Mouse (Mus musculus) kidney, embryonic 14.5 days (tissue): Measurements from ENCODE around the gene V1ra8. TPM values are rescaled to one million over a fixed set of nuclear protein-coding genes. Genes with fewer than 3 reads are reported as not detected.
"Not testable (repeated sequence)": the region's sequence is repeated elsewhere in the genome, so short reads cannot be mapped to it uniquely, and the experiment has no call there.

ENCODE experiments used
- ATAC-seq: fragments of 200-750 bp; cut with Nextera tagmentation; 2 replicates; pipeline ENCODE4 v1.8.0; 2017; ENCODE audit warnings: moderate number of reproducible peaks, mild to moderate bottlenecking, moderate TSS enrichment, moderate library complexity; ENCODE audit not compliant: low FRiP score, low TSS enrichment
- H3K27ac ChIP-seq: fragments of 300-500 bp; sonication (generic); 2 replicates; pipeline ENCODE4 v1.5.1; 2014; ENCODE audit warnings: low read depth, mild to moderate bottlenecking, low read length, moderate library complexity, mixed read lengths
- H3K27me3 ChIP-seq: fragments of 300-500 bp; sonication (generic); 2 replicates; pipeline ENCODE4 v1.6.1; 2014; ENCODE audit warnings: mild to moderate bottlenecking, low read length; ENCODE audit not compliant: control insufficient read depth, insufficient read depth
- H3K36me3 ChIP-seq: fragments of 300-500 bp; sonication (generic); 2 replicates; pipeline ENCODE4 v1.6.1; 2014; ENCODE audit warnings: low read length, mixed read lengths; ENCODE audit not compliant: control insufficient read depth, insufficient read depth
- H3K4me1 ChIP-seq: fragments of 300-500 bp; sonication (generic); 2 replicates; pipeline ENCODE4 v1.6.1; 2014; ENCODE audit warnings: low read length, mixed read lengths; ENCODE audit not compliant: control insufficient read depth, insufficient read depth
- H3K4me2 ChIP-seq: fragments of 300-500 bp; sonication (generic); replicated peaks from 2 replicates; pipeline ENCODE4 v1.6.1; 2014; ENCODE audit warnings: low read depth, mild to moderate bottlenecking, low read length
- H3K4me3 ChIP-seq: fragments of 300-500 bp; sonication (generic); 2 replicates; pipeline ENCODE4 v1.5.1; 2014; ENCODE audit warnings: mild to moderate bottlenecking, low read length
- H3K9ac ChIP-seq: fragments of 300-500 bp; sonication (generic); 2 replicates; pipeline ENCODE4 v1.6.1; 2014; ENCODE audit warnings: low read depth, mild to moderate bottlenecking, low read length, moderate library complexity
- H3K9me3 ChIP-seq: fragments of 300-500 bp; sonication (generic); 2 replicates; pipeline ENCODE4 v1.6.1; 2016; ENCODE audit warnings: low read length; ENCODE audit not compliant: control insufficient read depth
- WGBS: fragments of 180-500 bp; shearing (Covaris S2); extraction: QIAGEN DNeasy Blood & Tissue Kit; methylation state at CpG from one replicate; pipeline ENCODE4 v1.1.7; 2014; 5-methylcytosine and 5-hydroxymethylcytosine counted together
- polyA plus RNA-seq: library from polyadenylated mRNA; unstranded; fragments of >200 nt; fragmentation: Nextera tagmentation; extraction: Ambion mirVana; gene quantifications from 2 replicates; pipeline ENCODE4 v1.2.1, GENCODE M21; 2014

V1ra8 gene
- not detected in 2 replicates for polyA plus RNA-seq

DNA sequence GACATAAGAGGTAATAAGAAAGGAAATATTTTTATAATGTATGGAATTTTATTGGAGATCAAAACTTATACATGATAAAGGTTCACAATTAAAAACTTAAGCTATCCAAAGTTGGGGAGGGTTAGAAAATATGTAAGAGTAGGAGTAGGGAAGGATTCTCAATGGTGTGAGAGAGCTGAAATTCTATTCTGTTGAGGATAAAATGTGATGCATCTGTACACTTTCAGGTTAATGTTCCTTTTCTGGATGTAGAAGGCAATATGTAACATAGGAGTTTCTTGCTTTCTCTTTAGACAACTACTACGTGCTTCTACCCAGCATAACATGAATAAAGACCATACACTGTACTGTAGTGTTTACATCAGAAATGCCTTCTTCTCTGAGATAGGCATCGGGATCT, at the start of gene V1ra8:
Gene V1ra8, plus strand, starts transcription at position 301 of the 400 bp plus-strand sequence.
- ATAC-seq, H3K4me2 ChIP-seq, H3K4me1 ChIP-seq, H3K9me3 ChIP-seq, H3K36me3 ChIP-seq, H3K4me3 ChIP-seq, H3K9ac ChIP-seq, H3K27me3 ChIP-seq, H3K27ac ChIP-seq: not testable (repeated sequence)
- WGBS: 88% methylated on average over 2 of the region's 2 CpGs

DNA sequence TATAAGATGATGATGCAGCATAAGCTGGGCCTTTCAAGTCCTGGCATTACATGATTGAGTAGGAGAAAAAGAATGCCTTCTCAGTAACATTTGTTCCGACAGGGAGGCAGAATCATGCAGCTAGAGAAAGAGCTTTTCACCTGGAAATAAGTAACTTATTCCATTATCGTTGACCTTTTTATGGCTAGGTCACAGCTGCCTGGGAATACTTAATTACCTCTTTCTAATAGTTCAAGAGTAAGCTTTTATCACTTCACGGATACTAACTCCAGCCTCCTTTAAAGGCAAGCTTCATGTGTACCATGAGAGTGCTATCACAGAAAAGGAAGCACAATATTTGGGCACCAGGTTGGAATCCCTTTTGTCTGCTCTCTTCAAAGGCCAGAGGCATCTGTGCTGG, 42.5 kb upstream of the V1ra8 start:
- 59% methylated on average over 3 of the region's 3 CpGs for WGBS
- ATAC-seq: peak; percentile 24; the same call in 1 of the 2 replicates

DNA sequence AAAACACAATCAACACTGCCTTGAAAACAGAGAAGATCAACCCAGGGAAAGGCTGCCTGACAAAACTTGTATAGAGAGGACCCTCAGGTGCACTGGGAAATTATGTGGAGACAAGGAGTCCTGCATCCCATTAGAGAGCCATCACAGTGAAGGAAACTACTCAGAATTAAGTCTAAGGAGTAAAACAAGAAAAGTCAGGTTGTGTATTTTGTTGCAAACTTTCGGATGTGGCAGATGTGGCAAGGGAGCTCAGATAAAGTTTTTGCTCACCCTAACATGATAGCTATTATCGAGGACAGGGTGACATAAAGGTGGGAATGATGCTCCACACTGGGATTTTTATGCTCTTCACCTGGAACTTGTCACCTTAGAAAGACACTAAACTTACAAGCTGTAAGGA, 28.1 kb upstream of the V1ra8 start, which contains the start of gene Vmn1r52:
Gene Vmn1r52, plus strand, starts transcription at position 301 of the 400 bp plus-strand sequence.
- 77% methylated on average over 2 of the region's 2 CpGs for WGBS
- no peak within 1 kb of the TSS for H3K4me3 ChIP-seq
- no peak for ATAC-seq

More for the DNA sequence above, 42.5 kb upstream of the V1ra8 start:
- Histone ChIP-seq H3K27ac (no peak overlapping the region), H3K27me3 (no peaks in the 10 kb centered on the region), H3K9me3 (no peaks in the 10 kb centered on the region), H3K9ac (no peak overlapping the region), H3K36me3 (no peaks in the 10 kb centered on the region), H3K4me3 (no peak overlapping the region), H3K4me1 (no peaks in the 10 kb centered on the region), H3K4me2 (no peak overlapping the region)

DNA sequence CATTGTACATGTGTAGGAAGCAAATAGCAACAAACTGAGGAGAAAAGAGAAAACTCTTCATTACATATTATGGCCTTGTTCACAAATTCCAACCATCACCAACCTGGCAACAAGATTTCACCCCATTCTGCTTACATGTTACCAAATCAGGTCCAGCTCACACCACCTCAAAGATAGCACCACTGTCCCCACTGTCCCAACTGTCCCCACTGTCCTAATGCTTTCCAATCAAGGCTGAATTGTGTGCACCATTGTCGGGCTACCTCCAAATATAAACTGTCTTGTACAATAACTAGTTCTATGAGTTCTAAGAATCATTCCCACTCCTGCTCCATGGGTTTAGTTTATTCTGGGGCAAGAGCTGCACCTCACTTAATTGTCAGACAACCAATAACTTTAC, 21.7 kb downstream of the V1ra8 start, which contains the start of gene Vmn1r53:
Gene Vmn1r53, minus strand, starts transcription at position 101 of the 400 bp plus-strand sequence.
- Histone ChIP-seq H3K4me2 (no peak within 1 kb of the TSS), H3K4me1 (no peaks in the 10 kb centered on the region), H3K9ac (no peak within 1 kb of the TSS), H3K4me3 (no peak within 1 kb of the TSS), H3K36me3 (no peaks in the 10 kb centered on the region), H3K27ac (no peak within 1 kb of the TSS), H3K9me3 (no peaks in the 10 kb centered on the region), H3K27me3 (no peaks in the 10 kb centered on the region)
- 80% methylated on average over 1 of the region's 1 CpGs for WGBS
- no peak for ATAC-seq

More for the DNA sequence above, 28.1 kb upstream of the V1ra8 start, which contains the start of gene Vmn1r52:
- peaks cover 3% of the 10 kb centered on the region; the same call in 1 of the 2 replicates for H3K9me3 ChIP-seq
- H3K27ac ChIP-seq: no peak within 1 kb of the TSS
- no peaks in the 10 kb centered on the region for H3K36me3 ChIP-seq
- no peak within 1 kb of the TSS for H3K9ac ChIP-seq
- H3K4me2 ChIP-seq: no peak within 1 kb of the TSS
- no peaks in the 10 kb centered on the region for H3K4me1 ChIP-seq
- H3K27me3 ChIP-seq: no peaks in the 10 kb centered on the region

DNA sequence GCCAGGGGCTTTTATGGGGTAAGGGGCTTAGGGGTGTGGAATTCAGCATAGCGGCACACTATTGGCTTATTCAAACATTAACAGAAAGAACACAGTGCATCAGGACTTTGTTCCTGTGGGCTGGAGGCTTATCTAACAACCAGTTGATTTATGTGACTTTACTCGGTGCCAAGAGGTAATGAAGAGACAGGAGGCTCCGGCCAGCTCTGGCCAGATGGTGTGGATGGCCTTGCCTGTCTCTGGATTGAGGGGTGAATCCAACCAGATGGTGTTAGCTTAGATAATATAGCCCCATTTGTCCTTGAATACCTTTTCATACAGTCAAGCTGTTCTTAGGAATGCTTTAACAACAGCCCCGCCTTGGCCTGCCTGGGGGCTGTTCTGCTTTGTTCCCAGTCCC, 29.5 kb downstream of the V1ra8 start:
- 90% methylated on average over 4 of the region's 4 CpGs for WGBS

DNA sequence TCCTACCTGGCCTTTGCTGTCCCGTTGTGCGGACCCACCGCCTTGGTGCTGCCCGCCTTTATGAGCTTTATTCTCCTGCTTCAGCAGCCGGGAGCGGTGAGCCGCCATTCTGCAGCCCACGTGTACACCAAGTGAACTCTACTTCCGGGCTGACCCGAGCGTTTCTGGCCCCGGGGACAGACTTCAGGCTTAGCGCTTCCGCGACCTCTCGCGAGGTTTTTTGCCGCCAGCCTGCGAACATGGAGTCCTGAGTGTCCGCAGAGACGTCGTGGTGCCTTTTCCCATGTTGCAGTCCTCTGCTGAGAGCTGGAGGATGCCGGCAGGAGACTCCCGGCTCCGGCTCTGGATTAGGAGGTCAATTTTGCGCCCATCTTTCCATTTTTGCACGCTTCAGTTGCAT, 30.1 kb downstream of the V1ra8 start:
- ATAC-seq: no peak
- no peaks in the 10 kb centered on the region for H3K27me3 ChIP-seq
- no peak overlapping the region for H3K27ac ChIP-seq
- H3K9me3 ChIP-seq: peaks cover 4% of the 10 kb centered on the region; the same call in 1 of the 2 replicates
- WGBS: 70% methylated on average over 27 of the region's 27 CpGs
- H3K4me3 ChIP-seq: no peak overlapping the region
- H3K9ac ChIP-seq: no peak overlapping the region
- H3K4me2 ChIP-seq: no peak overlapping the region
- no peaks in the 10 kb centered on the region for H3K36me3 ChIP-seq
- H3K4me1 ChIP-seq: no peaks in the 10 kb centered on the region

More for the DNA sequence above, 29.5 kb downstream of the V1ra8 start:
- not testable (repeated sequence) for H3K27me3 ChIP-seq, ATAC-seq, H3K9ac ChIP-seq, H3K4me1 ChIP-seq, H3K9me3 ChIP-seq, H3K4me3 ChIP-seq, H3K4me2 ChIP-seq, H3K36me3 ChIP-seq, H3K27ac ChIP-seq

DNA sequence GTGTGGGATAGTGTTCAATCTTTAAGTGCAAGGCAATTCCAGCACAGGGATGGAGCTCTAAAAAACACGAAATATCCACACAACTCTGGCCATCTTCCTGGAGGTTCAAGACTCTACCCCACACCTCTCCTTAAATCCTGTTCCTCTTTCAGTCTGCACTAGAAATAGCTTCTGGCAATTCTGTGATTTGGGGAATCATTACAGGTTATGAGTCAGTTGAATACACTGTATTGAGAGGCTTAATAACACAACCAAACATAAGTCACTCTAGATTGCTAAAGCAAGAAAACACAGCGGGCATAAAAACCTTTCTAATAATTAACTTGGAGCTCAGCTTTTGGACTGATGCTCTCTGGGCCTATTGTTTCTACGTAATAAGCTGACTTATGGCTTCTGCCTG, 41.4 kb downstream of the V1ra8 start:
- Histone ChIP-seq H3K36me3 (no peaks in the 10 kb centered on the region), H3K4me1 (no peaks in the 10 kb centered on the region), H3K9ac (no peak overlapping the region), H3K4me2 (no peak overlapping the region), H3K27ac (no peak overlapping the region), H3K4me3 (no peak overlapping the region), H3K27me3 (no peaks in the 10 kb centered on the region), H3K9me3 (no peaks in the 10 kb centered on the region)
- 80% methylated on average over 3 of the region's 3 CpGs for WGBS
- no peak for ATAC-seq

DNA sequence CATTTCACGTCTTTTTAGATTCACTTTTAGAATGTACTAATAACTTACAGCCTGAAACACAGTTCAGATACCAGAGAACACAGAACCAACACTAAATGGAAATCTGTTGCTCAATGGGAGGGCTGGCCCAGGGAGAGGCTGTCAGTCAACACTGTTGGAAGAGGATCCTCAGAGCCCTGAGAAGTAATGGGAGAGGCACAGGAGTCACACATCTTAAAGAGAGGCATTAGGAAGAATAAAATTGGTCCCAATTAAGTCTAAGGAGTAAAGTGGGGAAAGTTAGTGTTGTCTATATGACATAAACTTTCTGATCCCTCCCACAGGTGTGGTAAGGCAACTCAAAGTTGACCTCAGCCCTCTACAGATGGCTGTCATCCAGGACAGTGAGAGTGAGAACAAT, 43.4 kb downstream of the V1ra8 start, which contains the start of gene Vmn1r54:
Gene Vmn1r54, plus strand, starts transcription at position 301 of the 400 bp plus-strand sequence.
- no peak within 1 kb of the TSS for H3K27ac ChIP-seq
- H3K4me1 ChIP-seq: no peaks in the 10 kb centered on the region
- no peak for ATAC-seq
- no peak within 1 kb of the TSS for H3K4me3 ChIP-seq
- 74% methylated on average over 1 of the region's 1 CpGs for WGBS
- no peaks in the 10 kb centered on the region for H3K36me3 ChIP-seq
- no peak within 1 kb of the TSS for H3K4me2 ChIP-seq
- no peaks in the 10 kb centered on the region for H3K27me3 ChIP-seq
- no peaks in the 10 kb centered on the region for H3K9me3 ChIP-seq
- H3K9ac ChIP-seq: no peak within 1 kb of the TSS
